Mouse (Mus musculus): ENCODE results near the gene Olfr424.

Gene Olfr424

DNA sequence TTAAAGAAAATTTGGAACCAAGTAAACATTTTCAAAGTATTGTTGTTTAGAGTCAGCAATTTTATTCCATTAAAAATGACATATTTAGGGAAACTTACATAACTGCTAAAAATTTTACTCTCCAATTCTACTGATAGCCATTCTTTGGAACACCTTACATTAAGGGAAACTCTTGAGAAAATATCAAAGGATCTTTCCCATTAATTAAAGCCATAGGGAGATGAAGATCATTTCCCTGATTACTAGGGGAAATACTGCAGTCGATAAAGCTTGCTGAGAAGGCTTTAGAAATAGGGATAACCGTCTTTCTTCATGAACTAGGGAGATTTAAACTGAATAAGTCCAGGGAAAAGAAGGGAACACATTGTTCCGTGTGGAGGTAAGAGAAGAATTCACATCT is at the start of gene Olfr424:
Gene Olfr424, plus strand, starts transcription at position 301 of the 400 bp plus-strand sequence.
- no peak for DNase-seq (ENCODE audit: low read depth, low spot score)

DNA sequence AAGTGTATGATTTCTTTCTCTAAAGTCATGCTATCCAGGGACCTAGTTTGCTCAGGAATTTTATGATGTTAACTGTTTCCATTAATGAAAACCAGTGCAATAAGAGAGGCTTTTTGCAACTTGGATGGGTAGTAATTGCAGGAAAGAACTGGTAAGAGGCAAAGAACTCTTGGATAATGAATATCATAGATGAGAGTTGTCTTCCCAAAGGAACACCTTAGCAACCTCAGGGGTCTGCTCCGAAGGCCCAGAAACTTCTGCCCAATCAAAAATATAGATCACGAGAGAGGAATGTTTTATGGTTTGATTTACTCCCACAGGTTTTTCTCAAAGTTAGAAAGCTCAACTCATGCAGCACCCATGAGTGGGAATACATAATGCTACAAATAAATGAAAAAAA is 47.3 kb upstream of the Olfr424 start, which contains the start of gene Olfr429:
Gene Olfr429, plus strand, starts transcription at position 301 of the 400 bp plus-strand sequence.
- DNase-seq (ENCODE audit: low read depth, low spot score) = no peak

DNA sequence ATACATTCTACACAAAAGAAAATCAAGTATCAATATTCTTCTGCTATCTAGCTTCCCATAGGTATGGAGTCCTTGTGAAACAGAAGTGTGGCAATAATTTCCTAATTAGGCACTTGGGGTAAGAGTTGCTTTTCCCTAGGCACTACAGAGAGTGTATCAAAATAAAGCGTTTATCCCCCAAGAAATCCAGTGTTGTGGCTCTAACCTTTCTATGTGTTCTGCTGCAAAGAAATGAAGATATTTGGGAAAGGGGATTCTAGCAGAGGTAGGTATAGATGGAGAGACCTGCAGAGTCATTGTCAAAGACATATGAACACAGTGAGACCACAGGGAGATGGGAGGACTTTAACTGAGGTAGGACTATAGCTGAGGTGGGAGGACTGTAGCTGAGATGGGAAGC is 34.7 kb upstream of the Olfr424 start, which contains the start of gene Olfr427:
Gene Olfr427, plus strand, starts transcription at position 301 of the 400 bp plus-strand sequence.
- no peak for DNase-seq (ENCODE audit: low read depth, low spot score)

DNA sequence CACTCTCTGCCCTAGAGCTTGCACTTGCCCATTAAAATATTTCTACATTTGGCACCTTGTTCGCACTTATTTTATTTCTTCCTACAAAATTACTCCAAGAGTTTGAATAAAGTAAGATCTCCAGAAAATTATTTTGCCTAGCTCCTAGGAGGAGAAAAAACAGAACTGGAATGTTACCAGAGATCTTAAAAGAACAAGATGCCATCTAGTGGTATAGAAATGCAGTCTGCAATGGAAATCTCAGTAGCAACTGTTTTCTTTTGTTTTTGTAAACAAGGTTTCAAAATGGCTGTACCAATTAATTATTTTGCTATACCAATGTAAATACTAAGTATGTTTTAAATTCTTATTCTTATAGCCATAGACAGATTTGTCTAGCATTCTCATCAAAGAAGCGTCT is 27.6 kb upstream of the Olfr424 start:
- no peak for DNase-seq (ENCODE audit: low read depth, low spot score)

DNA sequence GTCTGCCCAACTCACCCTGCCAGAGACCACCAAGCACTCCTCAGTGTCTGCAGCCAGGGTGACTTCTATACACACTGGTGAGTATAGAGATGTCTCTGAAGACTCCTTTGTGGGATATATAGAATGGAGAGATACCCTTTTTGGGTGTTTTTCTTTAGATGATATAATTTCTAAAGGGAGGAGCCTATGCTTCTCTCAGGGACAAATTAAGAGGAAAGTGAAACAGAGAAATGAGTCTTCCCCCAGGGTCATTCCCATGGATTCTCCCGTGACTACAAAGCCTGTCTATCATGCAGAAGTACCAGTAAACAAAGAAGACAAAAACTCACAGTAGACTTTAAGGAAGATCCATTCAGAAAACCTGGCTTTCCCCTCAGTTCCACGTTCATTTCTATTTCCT is 10.3 kb upstream of the Olfr424 start, which contains the start of gene Olfr231:
Gene Olfr231, minus strand, starts transcription at position 101 of the 400 bp plus-strand sequence.
- DNase-seq (ENCODE audit: low read depth, low spot score) = no peak

DNA sequence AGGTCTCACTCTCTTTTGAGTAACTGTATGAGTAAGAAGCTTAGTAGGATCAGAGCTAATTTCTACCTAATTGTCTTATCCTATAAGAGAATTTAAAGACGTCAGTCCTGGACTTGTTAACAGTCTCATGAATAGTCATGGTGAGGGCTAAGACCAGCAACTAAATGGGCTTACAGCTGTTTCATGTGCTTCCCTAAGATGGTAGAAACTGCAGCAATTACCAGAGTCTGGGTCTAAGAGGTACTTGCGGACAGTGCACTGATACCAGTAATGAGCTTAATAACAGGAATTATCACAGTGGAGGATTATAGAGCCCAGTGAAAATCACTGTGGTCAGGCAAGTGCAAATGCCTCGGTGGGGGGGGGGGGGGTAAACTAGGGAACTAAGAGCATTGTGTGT is 682 bp downstream of the Olfr424 start:
- no peak for DNase-seq (ENCODE audit: low read depth, low spot score)

DNA sequence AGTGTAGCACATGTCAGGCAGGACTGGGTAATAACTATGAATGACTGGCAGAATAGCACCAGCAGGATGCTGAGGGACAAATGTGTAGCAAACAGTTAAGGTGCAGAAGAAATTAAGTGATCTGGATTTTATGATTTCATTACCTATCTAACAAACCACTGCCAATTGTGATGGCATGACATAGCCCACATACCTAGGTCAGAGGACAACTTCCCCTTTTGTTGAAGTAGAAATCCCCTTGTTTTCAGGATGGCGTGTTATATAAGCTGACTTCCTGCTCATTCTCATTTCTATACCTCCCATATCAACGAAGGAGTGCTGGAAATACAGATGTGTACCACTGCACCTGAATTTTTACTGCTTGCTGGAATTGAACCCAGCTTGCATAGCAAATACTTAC is 10.1 kb downstream of the Olfr424 start:
- no peak for DNase-seq (ENCODE audit: low read depth, low spot score)

DNA sequence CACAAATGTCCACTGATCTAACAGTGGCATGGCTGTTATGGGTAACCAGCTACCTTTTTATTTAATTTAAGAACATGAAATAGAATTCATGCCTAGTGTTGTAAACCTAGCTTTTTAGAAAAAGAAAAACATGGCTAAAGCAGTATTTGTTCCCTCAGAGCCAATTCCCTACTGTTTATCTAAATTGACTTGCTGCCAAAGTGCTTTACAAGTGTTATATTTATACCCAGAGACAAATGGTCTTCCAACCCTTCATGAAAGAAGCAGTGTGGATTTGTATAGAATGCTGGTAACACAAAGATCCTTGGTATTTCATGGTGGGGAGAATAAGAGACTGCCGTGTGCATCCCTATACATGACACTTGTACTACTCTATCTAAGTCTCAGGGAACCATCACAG is 15.4 kb downstream of the Olfr424 start:
- DNase-seq (ENCODE audit: low read depth, low spot score) = no peak

DNA sequence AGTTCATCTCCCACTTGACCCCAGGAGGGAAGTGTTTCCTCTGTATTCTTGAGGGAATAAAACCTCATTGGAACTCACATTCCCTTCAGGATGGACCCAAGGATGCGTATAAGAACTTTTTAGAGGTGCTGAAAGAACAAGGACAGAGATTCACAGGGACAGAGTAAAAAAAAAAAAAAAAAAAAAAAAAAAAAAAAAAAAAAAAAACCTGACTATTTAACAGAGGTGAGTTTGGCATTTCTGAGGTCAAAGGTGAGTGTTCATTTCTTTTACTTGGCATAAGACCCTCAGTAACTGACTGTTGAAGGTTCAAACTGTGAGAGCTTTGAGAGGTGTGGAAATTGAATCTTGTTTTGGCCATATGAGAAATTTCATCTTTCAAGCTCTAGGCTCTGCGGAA is 18.0 kb downstream of the Olfr424 start:
- no peak for DNase-seq (ENCODE audit: low read depth, low spot score)

DNA sequence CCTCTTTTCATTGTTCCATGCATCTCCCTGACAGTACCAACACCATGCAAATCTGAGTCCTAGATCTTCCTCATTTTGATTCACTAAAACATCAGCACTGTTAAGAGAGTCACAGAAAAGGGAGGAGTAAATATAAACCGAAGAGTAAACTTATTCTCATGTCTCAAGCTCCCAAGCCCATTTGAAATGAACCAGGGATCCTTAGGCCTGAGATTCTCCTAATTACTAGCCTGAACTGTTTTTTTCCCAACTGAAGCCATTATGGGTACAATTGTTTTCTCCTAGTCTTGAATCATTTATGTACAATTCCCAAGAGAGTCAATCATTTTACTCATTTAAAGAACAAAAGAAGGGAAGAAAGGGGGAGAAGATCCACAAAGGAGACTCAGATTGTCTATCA is 24.0 kb downstream of the Olfr424 start, which contains the start of gene Olfr420:
Gene Olfr420, plus strand, starts transcription at position 301 of the 400 bp plus-strand sequence.
- no peak for DNase-seq (ENCODE audit: low read depth, low spot score)

DNA sequence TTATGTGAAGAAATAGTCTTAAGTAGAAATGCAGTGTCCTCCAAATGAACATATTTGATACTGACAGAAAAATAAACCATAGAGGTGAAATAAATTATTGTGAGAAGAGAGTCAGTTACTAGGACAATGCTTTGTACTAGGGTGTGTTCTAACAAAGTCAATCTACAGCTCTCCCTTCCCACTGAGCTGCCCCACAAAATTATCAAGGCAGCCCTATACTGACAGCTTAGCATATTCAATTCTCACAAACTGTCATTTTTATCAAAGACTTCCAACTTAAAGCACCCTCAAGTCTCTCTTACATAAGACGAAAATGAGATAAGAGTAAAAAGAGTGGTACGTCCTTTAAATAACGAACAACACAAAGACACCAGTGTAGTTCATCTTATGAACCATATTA is 26.3 kb downstream of the Olfr424 start:
- DNase-seq (ENCODE audit: low read depth, low spot score) = no peak

DNA sequence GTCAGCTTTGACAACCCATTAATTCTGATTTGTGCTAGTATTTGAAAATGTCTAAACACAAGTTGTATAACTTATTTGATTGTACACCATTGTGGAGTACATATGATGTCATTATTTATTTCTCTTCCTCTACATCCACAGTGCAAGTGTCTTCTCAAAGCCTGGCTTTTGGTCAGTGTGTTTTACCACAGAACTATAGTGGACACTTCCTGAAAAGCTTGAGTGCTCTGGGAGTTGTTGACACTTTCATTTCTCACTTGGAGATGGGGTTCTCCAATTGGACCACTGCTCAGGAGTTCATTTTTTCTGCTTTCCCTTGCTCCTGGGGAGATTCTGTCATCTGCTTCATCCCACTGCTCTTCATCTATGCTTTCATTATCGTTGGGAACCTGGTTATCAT is 27.2 kb downstream of the Olfr424 start:
- no peak for DNase-seq (ENCODE audit: low read depth, low spot score)

DNA sequence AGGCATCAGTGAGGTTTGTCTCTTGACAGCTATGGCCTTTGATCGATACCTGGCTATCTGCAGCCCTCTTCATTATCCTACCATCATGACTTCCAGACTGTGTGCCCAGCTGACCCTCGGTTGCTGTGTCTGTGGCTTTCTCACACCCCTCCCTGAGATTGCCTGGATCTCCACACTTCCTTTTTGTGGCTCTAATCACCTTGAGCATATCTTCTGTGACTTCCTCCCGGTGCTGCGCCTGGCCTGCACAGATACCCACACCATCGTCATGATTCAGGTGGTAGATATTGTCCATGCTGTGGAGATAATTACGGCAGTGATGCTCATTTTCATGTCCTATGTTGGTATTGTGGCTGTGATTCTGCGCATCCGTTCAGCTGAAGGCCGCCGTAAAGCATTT is 27.8 kb downstream of the Olfr424 start:
- DNase-seq (ENCODE audit: low read depth, low spot score) = no peak

DNA sequence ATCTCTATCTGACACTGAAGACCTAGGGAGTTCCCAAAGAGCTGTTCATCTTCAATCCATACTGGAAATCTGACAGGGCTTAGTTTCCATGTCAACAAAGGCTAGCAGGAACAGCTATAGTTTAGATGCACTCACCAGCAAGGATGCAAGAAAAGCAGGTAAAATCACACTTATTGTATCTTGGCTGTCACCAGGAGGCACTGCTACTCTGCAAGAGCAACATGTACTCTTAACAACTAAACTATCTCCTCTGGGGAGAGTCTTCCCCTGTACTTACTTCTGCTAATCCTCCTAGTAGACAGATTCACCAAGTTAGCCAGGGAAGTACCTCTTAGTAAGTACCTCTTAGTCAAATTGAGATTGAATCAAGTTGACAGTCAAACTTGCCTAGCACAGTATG is 37.7 kb downstream of the Olfr424 start:
- DNase-seq (ENCODE audit: low read depth, low spot score) = peak; percentile 4

DNA sequence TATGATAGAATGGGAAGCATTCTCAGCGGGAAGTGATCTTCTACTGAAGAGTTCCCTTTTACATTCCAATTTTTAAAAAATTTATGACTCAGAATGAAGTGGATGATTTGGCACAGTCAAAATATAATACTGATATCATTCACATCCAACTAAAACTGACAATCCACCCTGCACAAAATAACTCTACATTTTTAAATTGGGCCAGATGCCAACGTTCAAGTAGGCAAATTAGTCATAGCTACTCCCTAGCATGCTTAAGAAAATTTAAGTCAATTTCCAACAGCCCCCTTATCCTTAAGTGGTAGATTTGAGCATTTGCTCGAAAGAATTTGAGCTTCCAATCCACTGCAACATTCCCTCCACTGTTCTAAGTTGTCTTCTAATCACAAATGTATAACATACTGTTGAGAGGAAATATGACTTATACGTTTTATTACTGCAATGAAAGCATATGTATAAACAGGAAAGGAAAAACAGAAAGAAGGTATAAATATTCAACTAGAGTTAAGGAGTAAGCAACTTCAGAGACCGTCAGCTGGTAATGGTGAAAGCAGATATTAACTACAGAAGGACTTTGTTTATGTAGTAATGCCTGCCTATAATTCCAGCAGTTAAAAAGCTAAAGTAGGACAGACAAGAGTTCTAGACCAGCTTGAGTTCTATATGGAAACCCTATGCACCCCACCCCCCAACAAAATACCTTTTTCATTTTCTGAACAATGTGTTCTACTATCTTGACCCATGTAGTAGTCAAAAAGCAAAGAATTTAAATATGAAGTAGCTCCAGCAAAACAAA is 39.6 kb downstream of the Olfr424 start:
- no peak for DNase-seq (ENCODE audit: low read depth, low spot score)

DNA sequence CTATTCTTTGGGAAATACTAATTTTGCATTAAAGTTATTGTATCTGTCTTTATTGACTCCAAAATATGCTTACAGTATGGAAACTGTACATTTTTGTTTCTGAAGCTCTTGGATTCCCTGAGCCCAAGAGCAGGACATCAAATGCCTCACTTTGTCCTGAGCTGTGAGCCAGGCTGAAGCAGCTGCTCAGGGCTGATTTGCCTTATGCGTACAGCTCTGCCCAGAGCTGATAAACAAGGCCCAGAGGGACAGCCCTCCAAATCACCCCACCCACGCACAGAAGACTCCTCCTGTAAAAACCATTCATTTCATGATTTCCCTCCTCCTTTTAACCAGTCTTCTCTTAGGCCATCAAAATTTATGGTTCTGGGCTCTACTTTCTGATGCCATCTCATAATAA is 40.2 kb downstream of the Olfr424 start:
- DNase-seq (ENCODE audit: low read depth, low spot score) = peak; percentile 0

DNA sequence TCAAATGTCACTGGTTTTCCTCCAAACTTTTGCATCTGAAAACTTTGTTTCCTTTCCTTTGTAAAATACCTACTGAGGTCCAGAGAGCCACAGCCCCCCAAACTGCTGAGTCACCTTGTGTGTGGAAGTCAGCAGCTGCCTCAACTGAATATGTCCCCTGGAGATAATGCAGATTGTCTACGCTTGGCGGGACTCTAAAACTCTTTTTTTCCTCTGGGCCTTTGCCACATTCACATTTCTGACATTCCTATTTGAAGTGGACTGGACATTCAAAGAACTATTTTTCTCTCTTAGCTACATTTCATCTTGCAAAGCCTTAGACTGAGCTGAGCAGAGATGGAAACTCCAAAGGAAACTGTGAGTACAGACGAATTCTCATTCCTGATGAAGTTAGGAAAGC is 41.3 kb downstream of the Olfr424 start, which contains the start of gene Spta1:
Gene Spta1, plus strand, starts transcription at position 172 of the 400 bp plus-strand sequence.
- DNase-seq (ENCODE audit: low read depth, low spot score) = peak; percentile 1

Measured in mesoderm, embryonic 11.5 days (tissue).